Mouse (Mus musculus) ES-E14 (cell line): ENCODE measurements around the gene Aacs. TPM values are rescaled to one million over a fixed set of nuclear protein-coding genes. Genes with fewer than 3 reads are reported as not detected.
A peak's percentile ranks its signal among the peaks of the same experiment; 100 is the strongest.

Source experiments
- DNase-seq: peaks from one replicate; pipeline ENCODE4 v3.0.0-alpha.2; 2013; ENCODE audit warnings: low read depth, low spot score
- H3K27ac ChIP-seq: 2 replicates; pipeline ENCODE4 v1.5.1; 2012; ENCODE audit warnings: low read depth, mild to moderate bottlenecking, low read length, moderate library complexity, mixed read lengths; ENCODE audit not compliant: poor library complexity, insufficient read depth, severe bottlenecking
- H3K36me3 ChIP-seq: 2 replicates; pipeline ENCODE4 v1.6.1; 2012; ENCODE audit warnings: mild to moderate bottlenecking, low read length, moderate library complexity, mixed read lengths; ENCODE audit not compliant: control insufficient read depth, poor library complexity, insufficient read depth, severe bottlenecking
- H3K4me1 ChIP-seq, 2 experiments: fragments of 150-350 bp in 1 of 2; sonication (generic) in 1 of 2; 2 replicates each; pipeline ENCODE4 v1.6.1; 2012; ENCODE audit warnings: low read length in 2 of 2, mild to moderate bottlenecking in 1 of 2, mixed read lengths in 1 of 2; ENCODE audit not compliant: control insufficient read depth in 2 of 2, insufficient read depth in 2 of 2, poor library complexity in 1 of 2
- H3K4me3 ChIP-seq, 2 experiments: fragments of 150-350 bp in 1 of 2; sonication (generic) in 1 of 2; 2 replicates each; pipeline ENCODE4 v1.5.1; 2012; ENCODE audit warnings: low read length in 2 of 2, low read depth in 1 of 2, mild to moderate bottlenecking in 1 of 2, mixed read lengths in 1 of 2; ENCODE audit not compliant: insufficient read depth in 1 of 2, poor library complexity in 1 of 2, severe bottlenecking in 1 of 2
- H3K9ac ChIP-seq: 2 replicates; pipeline ENCODE4 v1.6.1; 2012; ENCODE audit warnings: low read depth, mild to moderate bottlenecking, low read length, mixed read lengths; ENCODE audit not compliant: poor library complexity, insufficient read depth, severe bottlenecking
- H3K9me3 ChIP-seq: fragments of 150-350 bp; sonication (generic); 2 replicates; pipeline ENCODE4 v1.6.1; 2012; ENCODE audit warnings: low read depth, mild to moderate bottlenecking, low read length; ENCODE audit not compliant: control insufficient read depth, insufficient read depth
- CHD2 ChIP-seq: IDR thresholded peaks from 2 replicates; pipeline ENCODE4 v1.6.1; 2014; ENCODE audit warnings: mild to moderate bottlenecking, low read depth, low read length, inconsistent platforms
- HCFC1 ChIP-seq: IDR thresholded peaks from 2 replicates; pipeline ENCODE4 v1.6.1; 2012; ENCODE audit warnings: low read length, inconsistent platforms, borderline replicate concordance; ENCODE audit not compliant: insufficient read depth
- MAFK ChIP-seq: IDR thresholded peaks from 2 replicates; pipeline ENCODE4 v1.6.1; 2014; ENCODE audit warnings: mild to moderate bottlenecking, low read depth, low read length, inconsistent platforms; ENCODE audit not compliant: insufficient read depth
- ZC3H11A ChIP-seq: IDR thresholded peaks from 2 replicates; pipeline ENCODE4 v1.6.1; 2012; ENCODE audit warnings: low read depth, mild to moderate bottlenecking, inconsistent platforms, low read length, borderline replicate concordance
- ZNF384 ChIP-seq: IDR thresholded peaks from 2 replicates; pipeline ENCODE4 v1.6.1; 2012; ENCODE audit warnings: low read depth, low read length, inconsistent platforms
- in situ Hi-C, 2 experiments: fragments of 600-800 bp; cut with MboI; formaldehyde crosslinking; loops; one replicate each; pipeline ENCODE4 v1.15.1; 2025; ENCODE audit warnings: low sequenced_read_pairs in 2 of 2, inconsistent platforms in 1 of 2; ENCODE audit not compliant: unreplicated experiment in 2 of 2
- total RNA-seq: library from RNA; depleted of rRNA; stranded (reverse); fragments of 300-350 nt; gene quantifications from 2 replicates; pipeline ENCODE4 v1.2.3, GENCODE M21; 2012

Aacs gene
- total RNA-seq, 1 experiment = 20.6 TPM

DNA sequence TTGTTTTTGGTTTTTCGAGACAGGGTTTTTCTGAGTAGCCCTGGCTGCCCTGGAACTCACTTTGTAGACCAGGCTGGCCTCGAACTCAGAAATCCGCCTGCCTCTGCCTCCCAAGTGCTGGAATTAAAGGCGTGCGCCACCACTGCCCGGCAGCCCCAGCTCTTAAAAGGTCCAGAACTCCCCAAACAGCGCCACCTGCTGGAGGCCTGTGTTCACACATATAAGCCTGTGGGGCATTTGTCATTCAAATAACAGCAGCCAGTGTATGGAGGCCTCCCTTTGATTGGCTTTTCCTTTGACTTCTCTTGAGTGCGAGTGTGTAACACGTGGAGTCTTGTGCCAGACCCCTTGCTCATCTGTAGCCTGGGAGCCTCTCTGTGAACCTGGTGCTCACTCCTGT is 32.0 kb downstream of the Aacs start:
- DNase-seq = peak; percentile 55
- Histone ChIP-seq H3K9me3 (no peaks in the 10 kb centered on the region), H3K4me3 (no peak overlapping the region), H3K27ac (no peak overlapping the region; the same call in 1 of the 2 replicates), H3K9ac (no peak overlapping the region), H3K36me3 (peaks cover 12% of the 10 kb centered on the region; the same call in 1 of the 2 replicates), H3K4me1 (peaks cover 0 to 20% of the 10 kb centered on the region in 2 experiments; a peak in 2 of 4 replicates)
- TF ChIP-seq HCFC1 = no peak
- no peak for TF ChIP-seq MAFK
- no peak for TF ChIP-seq ZC3H11A
- no peak for TF ChIP-seq ZNF384
- no peak for TF ChIP-seq CHD2
- in situ Hi-C loops = no loop called here

GRCm38 (mm10) chr5:125508006-125508405 is 32.4 kb downstream of the Aacs start:
- in situ Hi-C loops = no loop called here
- Histone ChIP-seq H3K36me3 (peaks cover 12% of the 10 kb centered on the region; the same call in 1 of the 2 replicates), H3K9me3 (no peaks in the 10 kb centered on the region), H3K27ac (no peak overlapping the region; the same call in 1 of the 2 replicates), H3K4me1 (peaks cover 0 to 22% of the 10 kb centered on the region in 2 experiments; a peak in 2 of 4 replicates), H3K9ac (no peak overlapping the region), H3K4me3 (no peak overlapping the region)
- DNase-seq = no peak
- no peak for TF ChIP-seq MAFK
- TF ChIP-seq CHD2 = no peak
- no peak for TF ChIP-seq HCFC1
- no peak for TF ChIP-seq ZNF384
- TF ChIP-seq ZC3H11A = no peak

- in situ Hi-C loops = no loop called here
- H3K27ac ChIP-seq = no peak overlapping the region
- TF ChIP-seq ZNF384 (no peak), ZC3H11A (no peak), MAFK (no peak), HCFC1 (no peak), CHD2 (no peak)
- H3K4me1 ChIP-seq = peaks cover 0 to 29% of the 10 kb centered on the region in 2 experiments; a peak in 2 of 4 replicates
- DNase-seq = peak; percentile 86
- H3K9me3 ChIP-seq = no peaks in the 10 kb centered on the region
- no peak overlapping the region for H3K9ac ChIP-seq
- H3K4me3 ChIP-seq = no peak overlapping the region
- H3K36me3 ChIP-seq = peaks cover 10% of the 10 kb centered on the region; the same call in 1 of the 2 replicates
Observed at GRCm38 (mm10) chr5:125509541-125509940, 33.9 kb downstream of the Aacs start.

GRCm38 (mm10) chr5:125515006-125515405 is 39.4 kb downstream of the Aacs start:
- no peak overlapping the region for H3K27ac ChIP-seq
- H3K9me3 ChIP-seq = no peaks in the 10 kb centered on the region
- TF ChIP-seq ZNF384 (no peak), MAFK (no peak), ZC3H11A (no peak), CHD2 (no peak), HCFC1 (no peak)
- DNase-seq = no peak
- in situ Hi-C loops = no loop called here
- no peak overlapping the region for H3K9ac ChIP-seq
- peaks cover 14% of the 10 kb centered on the region; the same call in 1 of the 2 replicates for H3K36me3 ChIP-seq
- H3K4me1 ChIP-seq = peaks cover 0 to 10% of the 10 kb centered on the region in 2 experiments; a peak in 1 of 4 replicates
- no peak overlapping the region for H3K4me3 ChIP-seq

DNA sequence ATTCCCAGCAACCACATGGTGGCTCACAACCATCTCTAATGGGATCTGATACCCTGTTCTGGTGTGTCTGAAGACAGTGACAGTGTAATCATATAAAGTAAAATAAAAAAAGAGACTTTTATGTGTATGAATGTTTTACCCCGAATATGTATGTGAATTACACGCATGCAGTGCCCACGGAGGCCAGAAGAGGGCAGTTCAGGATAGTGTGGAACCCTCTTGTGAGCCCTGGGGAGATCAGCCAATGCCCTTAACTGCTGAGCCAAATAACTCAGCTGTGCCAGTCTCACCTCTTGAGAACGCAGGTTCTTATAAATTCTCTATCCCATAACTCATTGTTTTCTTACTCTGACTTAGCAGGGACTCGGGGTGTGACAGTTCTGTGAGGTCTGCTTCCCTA is 43.0 kb downstream of the Aacs start:
- no peak overlapping the region for H3K9ac ChIP-seq
- no peak overlapping the region for H3K27ac ChIP-seq
- no peak for DNase-seq
- H3K9me3 ChIP-seq = no peaks in the 10 kb centered on the region
- H3K4me3 ChIP-seq = no peak overlapping the region
- in situ Hi-C loops = no loop called here
- TF ChIP-seq HCFC1 (no peak), ZNF384 (no peak), CHD2 (no peak), MAFK (no peak), ZC3H11A (no peak)
- peaks cover 0 to 16% of the 10 kb centered on the region in 2 experiments; a peak in 2 of 4 replicates for H3K4me1 ChIP-seq
- peaks cover 13% of the 10 kb centered on the region; the same call in 1 of the 2 replicates for H3K36me3 ChIP-seq
